Mouse (Mus musculus) cerebellum, adult (tissue): ENCODE measurements around the gene Man2a2.
"Not testable (repeated sequence)": the region's sequence is repeated elsewhere in the genome, so short reads cannot be mapped to it uniquely, and the experiment has no call there.

ENCODE experiments used
- ATAC-seq: cut with Nextera tagmentation; 2 replicates; pipeline ENCODE4 v1.9.2; 2017; ENCODE audit warnings: mild to moderate bottlenecking, moderate library complexity, mixed read lengths; ENCODE audit not compliant: insufficient number of reproducible peaks, low FRiP score, low TSS enrichment

The Man2a2 gene

GRCm38 (mm10) chr7:80401041-80401859, 30.1 kb upstream of the Man2a2 start:
- no peak for ATAC-seq

- no peak for ATAC-seq
Observed at GRCm38 (mm10) chr7:80400571-80400970, 29.4 kb upstream of the Man2a2 start.

GRCm38 (mm10) chr7:80400099-80400498, 28.9 kb upstream of the Man2a2 start:
- peak; percentile 16; the same call in 1 of the 2 replicates for ATAC-seq

GRCm38 (mm10) chr7:80398654-80399444, 27.7 kb upstream of the Man2a2 start:
- ATAC-seq: no peak

- ATAC-seq: no peak
Observed at GRCm38 (mm10) chr7:80397986-80398385, 26.8 kb upstream of the Man2a2 start.

GRCm38 (mm10) chr7:80396427-80396826, 25.3 kb upstream of the Man2a2 start:
- ATAC-seq: not testable (repeated sequence)

GRCm38 (mm10) chr7:80394600-80394999, 23.4 kb upstream of the Man2a2 start:
- no peak for ATAC-seq

GRCm38 (mm10) chr7:80392119-80392518, 20.9 kb upstream of the Man2a2 start:
- ATAC-seq: no peak

- ATAC-seq: no peak
Observed at GRCm38 (mm10) chr7:80387633-80388543, 16.7 kb upstream of the Man2a2 start, which contains the start of gene Fes. Gene Fes (minus strand): TSS chr7:80387946.

GRCm38 (mm10) chr7:80387033-80387632, 16.0 kb upstream of the Man2a2 start:
- no peak for ATAC-seq

GRCm38 (mm10) chr7:80386235-80386930, 15.2 kb upstream of the Man2a2 start:
- no peak for ATAC-seq

- no peak for ATAC-seq
Observed at GRCm38 (mm10) chr7:80382919-80383318, 11.7 kb upstream of the Man2a2 start.

GRCm38 (mm10) chr7:80379531-80379930, 8.4 kb upstream of the Man2a2 start:
- no peak for ATAC-seq

- ATAC-seq: no peak
Observed at GRCm38 (mm10) chr7:80377471-80377870, 6.3 kb upstream of the Man2a2 start.

GRCm38 (mm10) chr7:80376192-80376591, 5.0 kb upstream of the Man2a2 start:
- no peak for ATAC-seq

- ATAC-seq: no peak
Observed at GRCm38 (mm10) chr7:80375376-80376039, 4.3 kb upstream of the Man2a2 start.

GRCm38 (mm10) chr7:80374733-80375132, 3.6 kb upstream of the Man2a2 start:
- ATAC-seq: no peak

GRCm38 (mm10) chr7:80374280-80374679, 3.1 kb upstream of the Man2a2 start:
- no peak for ATAC-seq

GRCm38 (mm10) chr7:80373850-80374249, 2.7 kb upstream of the Man2a2 start:
- ATAC-seq: no peak
